22 mouse cellular contexts compared by ENCODE assay signal in the genomic region with DNA sequence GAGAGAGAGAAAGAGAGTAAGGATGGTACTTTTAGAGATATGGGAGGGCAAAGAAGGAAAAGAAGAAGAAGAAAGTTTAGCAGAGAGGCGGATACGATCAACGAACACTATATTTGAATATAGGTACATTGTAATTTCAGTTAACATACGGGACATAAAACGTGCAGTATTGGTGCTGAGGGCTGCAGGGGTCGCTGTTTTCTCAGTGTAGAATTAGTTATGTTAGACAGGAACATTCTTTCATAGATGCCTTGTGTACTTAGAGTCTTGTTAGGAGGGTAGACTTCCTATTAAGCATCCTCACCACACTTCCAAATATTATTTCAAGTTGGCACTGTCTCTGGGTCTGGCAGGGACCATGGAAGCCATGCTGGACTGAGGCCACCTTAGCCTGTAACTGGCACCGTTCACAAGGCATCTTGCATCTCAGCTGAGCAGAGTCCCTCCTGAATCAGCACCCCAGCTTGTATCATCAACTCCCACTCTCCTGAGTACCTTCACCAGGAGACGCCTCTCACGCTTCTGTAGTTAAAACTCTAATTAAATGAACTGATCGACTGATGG.
A peak's percentile ranks its signal among the peaks of the same experiment; 100 is the strongest.
DNase-seq lines count a peak whose midpoint lies in the region; ATAC-seq and TF ChIP-seq lines count a peak whose summit lies in the region.
"Had no signal": no experiment of that assay in that cellular context is flagged by ENCODE, and none has a peak within 500 bp of the region (broad histone marks: within the 10 kb centered on the region; RNA-seq: fewer than 3 reads in every experiment).

No protein-coding gene starts in this region.

- H3K4me2 ChIP-seq in heart, postnatal 0 days (ENCODE audit: low read depth, low read length): no peak overlapping the region
- no peak overlapping the region for H3K4me2 ChIP-seq in heart, embryonic 12.5 days
- H3K4me2 ChIP-seq in midbrain, embryonic 11.5 days: no peak overlapping the region
- no peak overlapping the region for H3K4me2 ChIP-seq in midbrain, embryonic 16.5 days (ENCODE audit: low read length)
- H3K4me2 ChIP-seq: forebrain, embryonic 15.5 days; heart, embryonic 13.5 days; hindbrain, embryonic 15.5 days; liver, embryonic 12.5 days; lung, embryonic 14.5 days; neural tube, embryonic 12.5 days had no signal

- no peaks in the 10 kb centered on the region for H3K9me3 ChIP-seq in heart, postnatal 0 days (replicated peaks; ENCODE audit: control insufficient read depth, low read length)
- H3K9me3 ChIP-seq in heart, embryonic 12.5 days (replicated peaks): 0 out of 2 replicates have a peak, but pooled peaks cover 2% of the 10 kb centered on the region
- H3K9me3 ChIP-seq in midbrain, embryonic 11.5 days (ENCODE audit: control insufficient read depth, low read length): no peaks in the 10 kb centered on the region
- no peaks in the 10 kb centered on the region for H3K9me3 ChIP-seq in midbrain, embryonic 16.5 days (replicated peaks; ENCODE audit: control insufficient read depth, low read length, poor library complexity, severe bottlenecking)
- H3K9me3 ChIP-seq: forebrain, embryonic 15.5 days; hindbrain, embryonic 15.5 days; liver, embryonic 12.5 days; neural tube, embryonic 12.5 days had no signal

- 73% methylated on average over 10 of the region's 10 CpGs for WGBS in heart, postnatal 0 days
- WGBS in heart, embryonic 12.5 days: 73% methylated on average over 10 of the region's 10 CpGs
- 76% methylated on average over 10 of the region's 10 CpGs for WGBS in midbrain, embryonic 11.5 days
- 78% methylated on average over 10 of the region's 10 CpGs for WGBS in midbrain, embryonic 16.5 days

- no peaks in the 10 kb centered on the region for H3K27me3 ChIP-seq in heart, postnatal 0 days (ENCODE audit: control insufficient read depth, insufficient read depth, low read length)
- H3K27me3 ChIP-seq in heart, embryonic 12.5 days (replicated peaks): no peaks in the 10 kb centered on the region
- H3K27me3 ChIP-seq in midbrain, embryonic 11.5 days (ENCODE audit: control insufficient read depth, insufficient read depth, low read length): no peaks in the 10 kb centered on the region
- no peaks in the 10 kb centered on the region for H3K27me3 ChIP-seq in midbrain, embryonic 16.5 days (ENCODE audit: control insufficient read depth, insufficient read depth, low read depth, low read length)
- H3K27me3 ChIP-seq: forebrain, embryonic 15.5 days; heart, embryonic 13.5 days; hindbrain, embryonic 15.5 days; liver, embryonic 12.5 days; neural tube, embryonic 12.5 days had no signal

- H3K27ac ChIP-seq in heart, postnatal 0 days (ENCODE audit: low read depth): no peak overlapping the region
- H3K27ac ChIP-seq in heart, embryonic 12.5 days (ENCODE audit: poor library complexity, severe bottlenecking): no peak overlapping the region
- H3K27ac ChIP-seq in midbrain, embryonic 11.5 days (ENCODE audit: low read depth, low read length): no peak overlapping the region
- no peak overlapping the region for H3K27ac ChIP-seq in midbrain, embryonic 16.5 days (ENCODE audit: low read length)
- H3K27ac ChIP-seq: forebrain, embryonic 15.5 days; heart, embryonic 13.5 days; hindbrain, embryonic 15.5 days; liver, embryonic 12.5 days; neural tube, embryonic 12.5 days had no signal

- TF ChIP-seq POLR2A in brain, embryonic 14.5 days (IDR thresholded peaks at IDR 0.05; ENCODE audit: borderline replicate concordance, extremely low read depth, insufficient read depth, insufficient read length, poor library complexity, severe bottlenecking): no peak

- no peak for DNase-seq in heart, postnatal 0 days (ENCODE audit: low spot score)
- DNase-seq in midbrain, embryonic 11.5 days (ENCODE audit: low spot score, missing footprints): peak; percentile 56
- peak; percentile 62 for DNase-seq in CD4-positive, CD25-positive, alpha-beta regulatory T cell, adult 2 months (ENCODE audit: low read depth, low spot score)
- DNase-seq in brain, embryonic 14.5 days (ENCODE audit: low read depth): peak; percentile 26
- DNase-seq in lung, postnatal 14 days: no peak
- DNase-seq: adrenal gland, adult 2 months; gastrocnemius, postnatal 36 days; heart, postnatal 36 days; kidney, adult 2 months; kidney, postnatal 25 days; layer of hippocampus, adult 9-11 months; lung, embryonic 14.5 days; lung, postnatal 4 days; right cerebral cortex, adult 18-20 months had no signal

- TF ChIP-seq EP300 in heart, postnatal 0 days (IDR thresholded peaks at IDR 0.05; ENCODE audit: low read depth): no peak

- peak; percentile 31; the same call in 1 of the 2 replicates for TF ChIP-seq CTCF in heart, postnatal 0 days (IDR thresholded peaks at IDR 0.05; ENCODE audit: low read depth)
- TF ChIP-seq CTCF in brain, embryonic 14.5 days (IDR thresholded peaks at IDR 0.05; ENCODE audit: borderline replicate concordance, extremely low read depth, insufficient read depth, insufficient read length): no peak

- no peak overlapping the region for H3K9ac ChIP-seq in heart, postnatal 0 days (replicated peaks; ENCODE audit: low read depth, low read length)
- H3K9ac ChIP-seq in heart, embryonic 12.5 days: no peak overlapping the region
- no peak overlapping the region for H3K9ac ChIP-seq in midbrain, embryonic 11.5 days (ENCODE audit: low read length)
- no peak overlapping the region for H3K9ac ChIP-seq in midbrain, embryonic 16.5 days (ENCODE audit: low read depth, low read length)
- H3K9ac ChIP-seq: forebrain, embryonic 15.5 days; heart, embryonic 13.5 days; hindbrain, embryonic 15.5 days; liver, embryonic 12.5 days; lung, embryonic 14.5 days; neural tube, embryonic 12.5 days had no signal

- no peak overlapping the region for H3K4me3 ChIP-seq in heart, postnatal 0 days (ENCODE audit: low read depth, low read length)
- H3K4me3 ChIP-seq in heart, embryonic 12.5 days: no peak overlapping the region
- H3K4me3 ChIP-seq in midbrain, embryonic 11.5 days (ENCODE audit: low read depth, low read length): no peak overlapping the region
- no peak overlapping the region for H3K4me3 ChIP-seq in midbrain, embryonic 16.5 days (ENCODE audit: low read depth, low read length)
- H3K4me3 ChIP-seq: forebrain, embryonic 15.5 days; heart, embryonic 13.5 days; hindbrain, embryonic 15.5 days; liver, embryonic 12.5 days; neural tube, embryonic 12.5 days had no signal

- no peak for ATAC-seq in heart, postnatal 0 days (ENCODE audit: insufficient read depth, low read depth)
- ATAC-seq in heart, embryonic 12.5 days (ENCODE audit: insufficient number of reproducible peaks, low FRiP score): no peak
- no peak for ATAC-seq in midbrain, embryonic 11.5 days (ENCODE audit: low FRiP score)
- no peak for ATAC-seq in midbrain, embryonic 16.5 days
- ATAC-seq in granulocyte monocyte progenitor cell, adult 5-6 weeks (replicated peaks; ENCODE audit: poor library complexity, severe bottlenecking): no peak
- ATAC-seq: forebrain, embryonic 15.5 days; liver, embryonic 12.5 days had no signal

- no peaks in the 10 kb centered on the region for H3K36me3 ChIP-seq in heart, postnatal 0 days (replicated peaks; ENCODE audit: control insufficient read depth, insufficient read depth, low read length)
- no peaks in the 10 kb centered on the region for H3K36me3 ChIP-seq in heart, embryonic 12.5 days
- H3K36me3 ChIP-seq in midbrain, embryonic 11.5 days (ENCODE audit: control insufficient read depth, insufficient read depth, low read length): no peaks in the 10 kb centered on the region
- H3K36me3 ChIP-seq in midbrain, embryonic 16.5 days (ENCODE audit: control insufficient read depth, insufficient read depth, low read length): no peaks in the 10 kb centered on the region
- H3K36me3 ChIP-seq: forebrain, embryonic 15.5 days; heart, embryonic 13.5 days; hindbrain, embryonic 15.5 days; liver, embryonic 12.5 days; neural tube, embryonic 12.5 days had no signal

- H3K4me1 ChIP-seq in heart, postnatal 0 days (ENCODE audit: control insufficient read depth, insufficient read depth): no peaks in the 10 kb centered on the region
- no peaks in the 10 kb centered on the region for H3K4me1 ChIP-seq in heart, embryonic 12.5 days (replicated peaks)
- H3K4me1 ChIP-seq in midbrain, embryonic 11.5 days (ENCODE audit: control insufficient read depth, insufficient read depth, low read length): no peaks in the 10 kb centered on the region
- H3K4me1 ChIP-seq in midbrain, embryonic 16.5 days (ENCODE audit: control insufficient read depth, insufficient read depth, low read length): no peaks in the 10 kb centered on the region
- H3K4me1 ChIP-seq: forebrain, embryonic 15.5 days; hindbrain, embryonic 15.5 days; liver, embryonic 12.5 days; neural tube, embryonic 12.5 days had no signal

Comparison
In these comparisons a context has a peak if more than half of its experiments do, and no peak if none do; other contexts are left out.
1. DNase-seq: peak in midbrain, embryonic 11.5 days (single experiment), CD4-positive, CD25-positive, alpha-beta regulatory T cell, adult 2 months (single experiment) and brain, embryonic 14.5 days (single experiment); none in heart, postnatal 0 days (single experiment) and lung, postnatal 14 days (single experiment).